Mouse (Mus musculus) E14TG2a.4 (cell line): ENCODE results near the gene Dgkz.

ENCODE experiments used
- CTCF ChIP-seq: conservative IDR thresholded peaks from 2 replicates; pipeline ENCODE4 v1.5.1; 2014; ENCODE audit warnings: low read length
- NANOG ChIP-seq: IDR thresholded peaks from 2 replicates; pipeline ENCODE4 v1.6.1; 2014; ENCODE audit warnings: borderline replicate concordance, low read length, mixed read lengths

DNA sequence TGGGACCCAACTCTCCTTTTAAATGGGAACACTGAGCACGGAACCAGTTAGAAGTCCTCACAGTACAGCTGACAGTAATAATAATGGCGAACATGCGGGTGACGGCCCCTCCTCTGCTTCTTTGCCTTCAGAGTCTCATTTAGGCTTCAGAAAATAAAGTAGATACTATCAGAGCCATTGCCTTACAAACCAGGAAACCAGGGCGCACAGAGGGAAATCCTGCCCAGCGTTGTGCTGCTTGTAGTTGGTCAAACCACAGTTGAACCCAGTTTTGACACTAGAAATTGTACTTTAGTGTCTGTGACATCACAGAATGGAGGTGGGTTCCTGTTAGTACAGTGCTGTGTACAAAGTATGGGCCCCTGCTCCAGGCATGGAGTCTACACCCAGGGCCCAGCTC, 38.6 kb upstream of the Dgkz start:
- TF ChIP-seq CTCF: no peak
- TF ChIP-seq NANOG: no peak
